Mouse (Mus musculus) urinary bladder, postnatal 36 days (tissue): ENCODE data around the gene Atp13a5.

Experiments used
- DNase-seq, 2 experiments: peaks; one replicate each; pipeline ENCODE4 v3.0.0; 2022; ENCODE audit warnings: low spot score in 2 of 2, mixed read lengths in 1 of 2

Gene Atp13a5

DNA sequence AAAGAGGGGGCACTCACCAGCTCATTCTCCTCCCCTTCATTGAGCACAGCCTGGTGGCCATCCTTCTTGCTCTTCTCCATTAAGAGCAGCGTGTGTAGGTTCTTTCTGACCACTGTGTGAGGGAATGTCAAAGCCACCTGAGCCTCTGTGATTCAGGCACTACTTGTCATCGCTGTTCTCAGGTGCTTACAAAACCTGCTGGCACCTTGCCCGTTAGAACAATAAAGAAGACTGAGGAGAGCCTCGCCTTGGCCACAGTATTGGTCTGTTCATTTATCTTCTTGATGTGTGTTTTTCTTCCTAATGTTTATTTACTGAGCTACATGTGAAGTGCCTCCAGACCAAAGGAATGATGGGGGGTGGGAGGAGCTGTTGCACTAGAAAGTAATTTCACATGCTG is at the start of gene Atp13a5:
TSS of gene Atp13a5 (minus strand) at position 275 of the 400 bp plus-strand sequence.
- no peak for DNase-seq

DNA sequence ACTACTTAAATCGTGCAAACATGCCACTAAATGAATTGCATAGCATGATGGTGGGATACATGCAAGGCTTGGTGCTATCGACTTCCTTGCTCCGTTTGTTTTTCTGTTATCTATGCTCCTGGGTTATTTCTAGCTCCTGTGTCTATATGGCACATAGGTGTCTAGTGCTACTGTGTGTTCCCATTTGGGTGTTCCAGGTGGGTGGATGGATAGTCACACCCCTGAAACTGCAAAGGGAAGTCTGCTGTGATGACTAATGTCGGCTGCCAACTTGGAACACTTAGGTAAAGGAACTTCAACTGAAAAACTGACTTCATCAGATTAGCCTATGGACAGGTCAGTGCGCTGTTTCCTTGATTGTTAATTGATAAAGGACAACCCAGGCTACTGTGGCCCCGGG is 36.3 kb upstream of the Atp13a5 start:
- no peak for DNase-seq

DNA sequence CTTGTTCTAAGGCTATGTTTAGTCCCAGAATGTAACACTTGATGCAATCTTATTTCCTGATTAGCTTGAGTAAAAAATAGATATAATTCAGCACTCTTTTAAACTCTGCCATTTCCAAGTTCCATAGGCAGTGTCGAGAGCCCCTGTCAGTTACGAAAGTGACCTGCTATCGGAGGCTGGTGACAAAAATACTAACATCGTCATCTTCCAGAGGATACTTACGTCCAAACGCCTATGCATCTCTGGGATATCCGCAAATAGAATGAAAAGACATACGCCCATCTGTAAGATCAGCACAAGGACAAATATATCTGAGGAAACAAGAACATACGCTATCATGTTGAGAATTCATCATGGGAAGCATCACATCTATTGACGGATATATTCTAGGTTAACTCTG is 28.8 kb upstream of the Atp13a5 start:
- no peak for DNase-seq

DNA sequence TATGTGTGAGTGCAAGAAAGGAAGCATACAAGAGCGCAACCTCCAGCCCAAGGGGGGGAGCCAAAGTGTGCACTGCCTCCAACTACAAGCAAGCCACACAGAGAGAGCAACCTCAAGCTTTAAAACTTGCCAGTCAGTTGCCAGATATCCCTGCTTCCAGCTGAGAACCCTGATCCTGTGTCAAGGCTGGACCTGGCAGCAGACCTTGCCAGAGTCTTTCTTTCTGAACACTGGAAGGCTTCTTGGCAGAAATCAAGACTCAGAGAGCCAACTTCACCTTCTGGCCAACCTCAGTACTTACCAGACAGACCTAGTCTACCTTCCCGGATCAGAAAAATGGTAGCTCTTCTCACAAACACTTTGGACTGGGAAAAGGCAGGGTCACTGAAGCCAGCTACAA is 20.5 kb upstream of the Atp13a5 start:
- no peak for DNase-seq

DNA sequence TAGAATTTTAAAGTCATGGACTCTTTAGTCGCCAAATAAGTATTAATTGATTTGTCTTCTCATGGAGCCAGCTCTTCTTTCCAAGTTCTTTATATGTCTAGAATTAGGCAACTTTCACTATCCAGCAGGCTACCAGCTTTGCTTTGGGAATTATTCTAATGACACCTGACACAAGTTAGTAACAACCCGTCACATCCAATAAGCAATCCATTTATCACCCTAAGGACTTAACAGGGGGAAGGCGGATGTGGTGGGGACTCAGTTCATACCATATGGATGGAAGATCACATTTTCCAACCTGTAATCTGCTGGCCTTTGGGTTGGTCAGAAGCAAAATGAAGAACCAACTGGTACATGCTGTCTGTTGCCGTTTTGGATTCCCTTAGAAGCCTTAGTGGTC is 6.2 kb upstream of the Atp13a5 start:
- DNase-seq = no peak

DNA sequence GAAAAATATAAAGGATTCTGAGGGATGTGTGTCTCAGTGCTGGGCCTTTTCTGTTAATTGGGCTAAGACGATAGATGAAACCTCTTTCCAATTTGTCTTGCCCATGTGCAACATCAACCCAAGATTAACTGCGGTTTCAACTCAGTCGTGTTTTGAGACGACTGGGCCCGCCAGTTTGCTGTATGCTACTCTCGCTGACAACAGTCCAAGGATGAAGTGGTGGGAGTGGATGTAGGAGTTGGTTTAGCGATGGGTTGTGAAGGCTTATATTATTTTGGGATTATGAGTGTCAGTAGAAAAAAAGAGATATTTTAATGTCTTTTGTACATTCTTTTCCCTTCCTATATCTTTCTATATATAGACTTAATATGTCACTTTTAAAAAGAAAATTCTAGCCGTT is 3.9 kb downstream of the Atp13a5 start:
- DNase-seq = no peak

DNA sequence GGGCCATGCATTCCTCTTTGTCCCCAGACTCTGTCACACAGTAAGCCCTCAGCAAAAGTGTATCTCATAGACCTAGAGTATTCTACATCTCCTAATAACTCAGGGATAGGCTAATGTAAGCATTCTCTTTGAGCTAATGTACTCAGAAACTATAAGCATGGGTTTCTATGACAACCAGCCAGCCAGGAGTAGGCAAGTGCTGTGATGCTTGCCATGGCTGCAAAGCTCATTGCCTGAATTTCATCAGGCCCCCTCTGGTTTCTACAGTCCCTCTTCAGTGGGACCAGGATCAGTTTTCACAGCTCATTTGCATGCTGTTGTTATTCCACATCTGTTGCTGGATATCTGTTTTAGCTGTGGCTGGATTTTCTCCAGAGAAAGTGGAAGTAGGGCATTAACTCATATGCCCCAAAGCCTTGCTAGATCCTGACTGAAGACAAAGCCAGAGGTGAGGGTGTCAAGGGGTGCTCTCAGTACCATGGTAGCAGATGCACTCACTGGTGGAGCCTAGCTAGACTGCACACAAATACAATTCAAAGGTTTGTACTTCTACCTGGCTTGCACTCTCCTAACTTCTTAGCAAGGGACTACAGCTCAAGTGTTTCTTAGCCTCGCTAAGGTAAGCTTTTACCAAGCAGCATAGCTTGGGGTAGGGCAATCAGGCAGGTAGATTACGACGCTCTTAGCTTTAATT is 47.0 kb downstream of the Atp13a5 start:
- no peak for DNase-seq

DNA sequence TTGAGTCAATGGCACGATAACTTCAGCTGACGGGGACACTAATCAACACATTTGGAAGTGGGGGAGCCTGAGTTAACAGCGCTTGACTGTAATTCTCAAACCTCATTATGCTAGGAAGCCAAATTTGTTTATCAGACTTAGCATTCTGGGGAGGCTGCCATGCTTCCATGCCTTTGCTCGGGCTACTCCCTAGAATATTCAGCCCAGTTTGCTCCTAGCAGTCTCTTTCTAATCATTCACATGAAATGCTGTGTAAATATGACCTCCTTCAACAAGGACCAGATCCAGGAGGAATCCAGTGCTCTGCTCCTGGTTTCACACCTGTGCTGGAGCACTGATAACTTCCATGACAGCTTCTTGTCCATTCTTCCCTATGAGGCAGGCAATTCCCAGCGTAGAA is 47.6 kb downstream of the Atp13a5 start:
- no peak for DNase-seq

DNA sequence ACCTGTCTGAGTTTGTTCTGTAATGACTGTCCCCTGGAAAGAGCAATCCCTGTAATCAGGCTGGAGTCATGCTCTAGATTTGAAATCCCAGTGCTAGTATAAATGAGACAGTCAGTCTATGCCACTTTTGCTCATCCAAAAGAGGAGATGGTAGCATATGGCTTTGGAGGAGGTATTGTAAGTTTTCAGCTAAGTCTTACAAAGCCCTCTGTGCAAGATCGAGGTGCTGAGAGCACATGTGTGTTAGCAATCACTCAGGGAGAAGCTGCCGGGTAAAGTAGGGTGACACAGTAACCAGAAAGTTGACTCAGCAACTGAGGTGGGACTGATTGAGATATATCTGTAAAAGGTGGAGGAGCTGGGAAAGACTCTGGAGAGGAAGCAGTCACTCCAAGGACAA is 49.3 kb downstream of the Atp13a5 start:
- DNase-seq = no peak

DNA sequence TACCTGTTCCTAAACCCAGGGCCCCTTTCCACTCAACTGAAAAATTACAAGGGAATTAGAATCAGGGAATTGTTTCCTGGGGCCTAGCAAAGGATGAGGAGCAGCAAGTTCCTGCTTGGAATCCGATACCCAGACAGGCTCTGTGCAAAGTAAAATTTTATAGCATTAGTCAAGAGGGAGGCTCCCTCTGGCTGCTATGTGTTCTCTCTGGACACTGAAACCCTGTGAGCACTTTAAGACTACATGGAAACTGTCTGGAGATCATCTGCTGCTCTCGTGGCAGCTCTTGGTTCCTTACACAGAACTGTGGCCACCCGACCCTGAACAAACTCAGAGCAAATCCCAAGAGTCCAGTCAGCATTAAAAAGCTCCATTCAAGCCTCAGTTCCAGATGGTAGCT is 50.6 kb downstream of the Atp13a5 start:
- DNase-seq = no peak

DNA sequence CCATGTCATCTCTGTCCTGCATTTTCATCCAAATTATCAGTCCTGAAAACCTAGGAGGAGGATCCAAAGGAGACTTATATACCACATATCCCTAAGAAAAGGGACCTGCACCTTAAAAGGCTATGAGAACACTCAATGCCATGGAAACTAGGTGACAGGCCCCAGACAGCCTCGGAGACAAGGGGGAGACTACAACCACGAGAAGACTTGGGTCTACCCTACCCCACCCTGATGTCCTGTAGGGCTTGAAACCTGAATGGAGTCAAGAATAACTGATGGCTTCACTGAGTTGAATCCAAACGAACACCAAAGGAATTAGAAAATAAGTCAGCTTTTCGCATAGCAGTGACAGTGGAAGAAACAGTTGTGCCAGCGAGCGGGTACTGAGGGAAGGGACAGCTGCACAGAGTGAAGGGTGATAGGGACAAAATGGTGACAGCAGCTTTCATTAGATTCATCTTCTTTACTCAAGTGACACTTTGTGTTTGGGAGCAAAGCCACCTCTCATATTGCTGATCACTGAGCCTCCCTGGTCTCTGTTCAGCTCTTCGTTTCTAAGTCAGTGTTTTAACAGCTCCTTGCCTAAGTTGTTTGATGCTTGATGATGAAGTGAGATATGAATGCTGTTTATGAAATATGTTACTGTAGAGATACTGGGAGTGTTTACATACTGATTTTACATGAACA is 53.2 kb downstream of the Atp13a5 start:
- DNase-seq = no peak

DNA sequence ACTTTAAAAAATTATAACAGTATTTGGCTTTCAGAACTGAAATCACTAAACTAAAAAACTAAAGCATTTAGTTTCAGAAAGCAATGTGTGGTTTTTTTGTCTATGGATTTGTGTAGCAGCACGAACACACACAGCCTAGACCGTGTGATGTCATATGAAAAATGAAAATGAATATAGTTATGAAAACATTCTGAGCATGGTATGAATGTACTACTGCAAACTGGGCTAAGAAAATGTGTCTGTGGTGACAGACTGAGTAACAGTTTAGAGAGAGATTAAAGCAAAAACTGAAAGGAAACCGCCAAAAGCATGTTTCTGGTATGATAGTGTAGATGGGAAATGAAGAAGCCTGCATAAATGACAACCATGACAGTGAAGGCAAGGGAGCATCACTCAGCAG is 57.8 kb downstream of the Atp13a5 start:
- DNase-seq = no peak

DNA sequence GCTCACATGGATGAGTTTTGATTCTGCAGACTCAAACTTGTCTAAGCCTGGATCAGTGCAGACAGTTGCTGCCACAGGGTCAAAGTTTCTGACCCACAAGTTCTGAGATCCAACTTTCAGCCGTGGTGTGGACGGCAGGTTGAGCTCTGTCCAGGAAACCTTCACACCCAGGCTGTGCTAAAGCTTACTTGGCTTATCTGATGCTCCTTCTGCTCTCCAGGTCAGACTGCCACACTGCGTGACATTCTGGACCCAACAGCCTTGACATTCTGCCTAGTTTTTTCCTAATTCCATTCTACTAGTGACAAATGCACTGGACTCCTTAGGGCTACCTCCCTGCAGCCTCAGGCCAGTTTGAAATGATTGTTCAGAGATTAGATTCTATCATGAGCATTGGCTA is 63.1 kb downstream of the Atp13a5 start:
- no peak for DNase-seq

DNA sequence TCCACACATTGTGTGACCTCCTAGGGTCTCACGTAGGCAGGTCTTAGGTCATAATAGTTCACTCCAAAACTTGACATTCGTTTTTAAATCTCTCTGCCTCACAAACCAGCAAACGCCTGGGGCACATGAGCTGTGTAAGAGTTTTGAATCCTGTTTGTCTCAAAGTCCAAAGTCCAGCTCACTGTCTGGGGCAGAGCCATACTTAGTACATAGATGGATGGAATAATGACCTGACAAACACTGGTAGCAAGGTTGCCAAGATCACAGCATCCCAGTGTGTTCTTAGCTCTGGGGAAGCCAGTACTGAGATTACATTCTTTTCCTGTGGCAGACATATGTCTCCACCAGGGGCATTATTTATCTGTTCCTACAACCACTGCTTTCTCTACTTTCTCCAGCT is 63.5 kb downstream of the Atp13a5 start:
- no peak for DNase-seq

DNA sequence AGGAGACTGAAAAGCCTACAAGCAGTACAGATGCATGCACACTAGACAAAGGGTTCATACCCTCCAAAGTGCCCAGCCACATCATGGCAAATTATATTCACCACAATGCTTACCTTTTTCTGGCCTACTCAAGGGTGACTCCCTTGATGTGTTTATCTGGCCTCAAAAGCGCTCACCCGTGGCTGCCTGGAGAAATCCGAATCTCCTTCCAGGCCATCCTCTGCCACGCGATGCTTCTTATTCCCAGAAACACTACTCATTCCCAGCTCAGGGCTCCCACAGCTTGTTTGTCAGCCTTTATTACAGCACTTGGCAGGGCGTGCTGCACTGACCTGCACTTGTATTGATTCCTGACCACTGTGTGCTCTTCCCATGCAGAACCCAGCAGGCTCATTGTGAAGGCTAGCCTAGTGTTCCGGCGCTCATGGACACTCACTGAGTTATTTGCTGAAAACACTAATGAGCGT is 80.9 kb downstream of the Atp13a5 start:
- DNase-seq = no peak

DNA sequence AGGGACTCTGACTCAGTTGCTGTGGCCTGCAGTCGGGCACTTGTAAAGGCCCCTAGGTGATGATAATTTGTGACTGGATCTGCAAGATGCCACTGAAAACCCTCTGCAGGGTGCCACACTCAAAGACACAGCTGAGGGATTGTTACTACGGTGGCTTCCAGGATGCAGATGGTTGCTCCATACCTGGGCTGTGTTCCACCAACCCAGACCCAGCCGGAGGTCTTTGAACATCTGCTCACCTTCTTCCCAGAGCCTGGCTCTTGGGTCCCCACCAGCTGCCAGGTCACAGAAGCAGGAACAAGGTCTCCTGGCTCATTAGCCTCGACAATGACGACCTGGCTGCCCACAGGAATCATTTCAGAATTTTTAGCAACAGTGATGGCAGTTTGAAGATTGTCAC is 97.8 kb downstream of the Atp13a5 start:
- no peak for DNase-seq

DNA sequence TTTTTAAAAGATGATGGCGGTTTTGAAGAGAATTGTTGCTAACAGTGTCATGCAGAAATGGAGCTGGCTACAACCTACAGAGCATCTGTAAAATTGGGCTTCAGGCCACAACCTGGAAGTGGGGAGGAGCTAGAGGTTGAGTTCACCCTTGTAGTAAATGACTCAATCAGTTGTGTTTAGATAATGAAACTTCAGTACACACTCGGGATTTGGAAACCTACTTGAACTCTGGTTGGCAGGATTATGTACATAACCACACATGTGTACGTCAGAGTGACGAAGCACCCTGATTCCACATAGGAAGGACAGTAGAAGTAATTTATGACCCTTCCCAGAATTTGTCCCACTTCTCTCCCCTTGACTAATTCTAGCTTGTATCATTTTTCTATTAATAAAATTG is 124.2 kb downstream of the Atp13a5 start:
- no peak for DNase-seq

DNA sequence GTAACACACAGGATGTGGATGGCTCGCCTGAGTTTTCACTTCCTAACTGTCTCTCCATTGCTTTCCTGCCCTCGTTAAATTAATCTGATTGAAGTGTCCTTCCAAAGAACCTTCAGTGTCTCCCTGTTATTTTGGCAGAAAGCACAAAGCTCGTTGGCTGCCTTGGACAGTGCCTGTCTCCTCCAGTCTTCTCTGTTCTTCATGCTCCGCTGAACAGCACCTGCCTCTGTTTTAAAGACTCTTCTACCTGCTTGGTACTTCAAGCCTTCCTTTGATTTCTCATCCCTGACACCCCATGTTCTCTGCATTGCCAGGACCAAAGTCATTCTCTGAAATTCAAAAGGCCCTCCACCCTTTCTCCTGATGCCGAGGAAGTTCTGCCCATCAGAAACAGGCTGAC is 142.6 kb downstream of the Atp13a5 start:
- no peak for DNase-seq

DNA sequence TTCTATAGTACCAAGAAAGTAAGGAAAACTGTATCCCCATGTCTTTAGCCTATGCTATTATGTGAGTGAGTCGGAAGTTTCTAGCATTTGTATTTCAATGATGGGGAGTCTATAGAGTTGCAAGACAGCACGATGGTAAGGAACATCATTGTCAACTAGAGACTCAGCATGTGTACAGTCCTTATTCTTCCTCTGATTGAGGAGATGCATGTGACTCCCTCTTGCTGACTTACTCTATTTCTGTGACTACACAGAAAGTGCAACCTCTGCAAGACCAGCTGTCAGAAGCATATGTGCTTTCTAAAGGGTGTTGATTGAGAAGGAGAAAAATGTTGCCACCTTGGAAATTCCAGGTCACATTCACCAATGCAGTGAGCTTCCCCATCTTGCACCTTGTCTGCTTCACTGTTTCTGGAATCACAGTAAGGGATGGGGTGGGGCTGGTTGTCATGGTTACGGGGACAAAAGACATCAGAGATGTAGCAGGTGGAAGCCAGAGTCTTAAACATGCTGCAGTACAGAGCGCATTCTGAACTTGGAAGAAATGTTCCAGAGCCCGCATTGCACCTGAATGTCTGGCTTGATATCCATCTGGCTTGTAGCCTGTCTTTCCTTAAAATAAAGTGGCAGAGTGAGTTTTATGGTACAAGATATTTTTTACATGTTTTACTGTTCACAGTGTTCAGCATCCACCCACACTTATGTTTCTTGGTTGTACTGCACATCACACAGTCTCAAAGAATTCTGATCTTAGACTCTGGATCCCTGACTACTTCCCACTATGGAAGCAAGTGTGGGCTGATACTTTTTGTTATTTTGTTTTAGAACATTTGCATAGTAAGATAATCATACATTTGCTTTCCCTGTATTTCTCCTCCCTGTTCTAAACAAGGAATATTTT is 161.9 kb downstream of the Atp13a5 start:
- no peak for DNase-seq

DNA sequence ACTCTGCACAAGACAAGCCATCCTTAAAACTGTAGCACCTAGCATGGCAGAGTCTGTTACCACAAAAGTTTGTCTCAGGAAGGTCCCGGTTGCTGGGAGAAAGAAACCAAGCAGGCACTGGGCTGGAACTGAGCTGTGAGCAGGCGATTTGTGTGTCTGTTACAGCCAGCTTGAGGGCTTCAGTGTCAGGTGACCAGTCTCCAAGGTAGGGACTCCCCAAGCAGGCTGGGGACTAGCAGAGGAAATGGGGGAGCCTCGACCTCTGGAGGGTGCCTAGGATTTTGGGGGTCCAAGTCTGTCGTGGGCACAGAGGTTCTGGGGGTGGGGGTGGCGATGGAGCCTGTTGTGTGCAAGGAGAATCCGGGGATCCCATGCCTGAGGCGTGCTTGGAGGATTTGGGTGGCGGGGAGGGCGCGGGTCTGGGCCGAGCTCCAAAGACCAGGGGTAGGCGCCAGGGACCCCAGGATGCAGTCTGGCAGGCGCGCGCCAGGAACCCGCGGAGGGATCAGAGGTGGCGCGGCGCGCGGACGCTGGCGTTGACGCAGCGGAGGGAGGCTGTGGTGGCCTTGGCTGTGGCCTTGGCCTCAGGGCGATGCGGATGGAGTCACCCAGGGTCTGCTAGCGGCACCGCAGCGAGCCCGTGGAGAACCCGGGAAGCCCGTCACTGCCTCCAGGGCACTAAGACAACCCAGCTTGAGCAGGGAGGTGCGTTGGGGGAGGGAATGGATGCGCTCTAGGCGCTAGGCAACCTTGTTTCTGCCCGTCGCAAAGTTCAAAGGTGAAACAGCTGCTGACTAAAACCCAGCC is 168.7 kb downstream of the Atp13a5 start, which contains the start of gene Hrasls:
TSS of gene Hrasls (plus strand) at position 91 of the 807 bp plus-strand sequence.
- peak in 1 of 2 experiments; percentile 16 for DNase-seq

DNA sequence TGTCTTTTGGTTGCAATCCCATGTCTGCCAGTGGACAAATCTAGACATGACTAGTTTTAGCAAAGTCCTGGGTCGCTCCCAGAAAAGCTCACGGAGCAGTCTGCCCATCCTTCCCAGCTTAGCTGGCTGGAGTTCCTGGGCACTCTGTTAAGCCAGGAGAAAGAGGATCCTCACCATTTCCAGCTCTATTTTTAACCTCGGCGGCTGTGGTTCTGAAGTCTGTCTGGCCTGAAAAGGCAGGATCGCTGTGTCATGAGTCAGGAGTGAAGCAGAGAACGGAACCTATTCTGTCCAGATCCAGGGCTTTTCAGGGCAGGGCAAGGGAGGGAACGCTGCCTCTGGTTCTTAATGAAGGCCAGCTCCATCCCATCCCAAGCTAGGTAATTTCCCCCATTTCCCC is 169.7 kb downstream of the Atp13a5 start:
- no peak for DNase-seq

DNA sequence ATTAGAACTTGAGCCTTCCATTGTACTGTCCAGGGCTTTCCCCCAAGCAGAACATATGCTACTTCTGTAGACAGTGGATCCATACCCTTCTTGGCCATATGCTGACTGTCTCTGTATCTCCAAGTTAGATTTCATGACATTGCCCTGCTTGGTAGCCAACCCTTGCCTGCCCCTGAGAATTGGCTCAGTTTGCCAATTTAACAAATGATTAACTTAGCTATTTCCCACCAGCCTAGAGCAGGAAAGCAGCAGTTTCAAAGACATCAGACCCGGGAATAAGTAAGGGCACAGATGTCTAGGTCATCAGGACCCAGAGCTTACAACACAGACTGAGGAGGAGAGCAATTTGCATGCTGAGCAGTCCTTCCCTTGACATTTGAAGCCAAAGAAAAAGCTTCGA is 173.0 kb downstream of the Atp13a5 start:
- no peak for DNase-seq
